Mouse (Mus musculus) limb, embryonic 14.5 days (tissue): ENCODE results near the gene Acot11. TPM values are rescaled to one million over a fixed set of nuclear protein-coding genes. Genes with fewer than 3 reads are reported as not detected.

ENCODE experiments used
- ATAC-seq: fragments of 200-750 bp; cut with Nextera tagmentation; 2 replicates; pipeline ENCODE4 v1.8.0; 2017; ENCODE audit warnings: low read depth, moderate number of reproducible peaks, moderate TSS enrichment; ENCODE audit not compliant: low FRiP score
- DNase-seq: peaks from one replicate; pipeline ENCODE4 v3.0.0-alpha.2; 2015; ENCODE audit warnings: low spot score
- H3K27ac ChIP-seq: fragments of 300-500 bp; sonication (generic); replicated peaks from 2 replicates; pipeline ENCODE4 v1.5.1; 2014; ENCODE audit warnings: low read depth, mild to moderate bottlenecking, low read length, moderate library complexity, mixed read lengths
- H3K27me3 ChIP-seq: fragments of 300-500 bp; sonication (generic); 2 replicates; pipeline ENCODE4 v1.6.1; 2014; ENCODE audit warnings: low read length, mixed read lengths; ENCODE audit not compliant: control insufficient read depth, insufficient read depth
- H3K36me3 ChIP-seq: fragments of 300-500 bp; sonication (generic); 2 replicates; pipeline ENCODE4 v1.6.1; 2014; ENCODE audit warnings: mild to moderate bottlenecking, low read length, moderate library complexity, mixed read lengths; ENCODE audit not compliant: control insufficient read depth, insufficient read depth
- H3K4me1 ChIP-seq: fragments of 300-500 bp; sonication (generic); 2 replicates; pipeline ENCODE4 v1.6.1; 2014; ENCODE audit warnings: antibody characterized with exemption, low read length, mixed read lengths; ENCODE audit not compliant: control insufficient read depth, insufficient read depth
- H3K4me2 ChIP-seq: fragments of 300-500 bp; sonication (generic); replicated peaks from 2 replicates; pipeline ENCODE4 v1.6.1; 2014; ENCODE audit warnings: low read depth, mild to moderate bottlenecking, low read length, moderate library complexity; ENCODE audit not compliant: severe bottlenecking
- H3K4me3 ChIP-seq: fragments of 300-500 bp; sonication (generic); replicated peaks from 2 replicates; pipeline ENCODE4 v1.5.1; 2014; ENCODE audit warnings: low read length
- H3K9ac ChIP-seq: fragments of 300-500 bp; sonication (generic); 2 replicates; pipeline ENCODE4 v1.6.1; 2014; ENCODE audit warnings: mild to moderate bottlenecking, low read depth, low read length, moderate library complexity; ENCODE audit not compliant: severe bottlenecking
- H3K9me3 ChIP-seq: fragments of 300-500 bp; sonication (generic); 2 replicates; pipeline ENCODE4 v1.6.1; 2016; ENCODE audit warnings: low read length; ENCODE audit not compliant: control insufficient read depth
- POLR2A ChIP-seq: fragments of 200-500 bp; IDR thresholded peaks from 2 replicates; pipeline ENCODE4 v1.8.0; 2012; ENCODE audit warnings: inconsistent platforms, mild to moderate bottlenecking, moderate library complexity, borderline replicate concordance; ENCODE audit not compliant: insufficient read depth, insufficient read length; ENCODE audit errors: extremely low read depth
- WGBS: fragments of 180-500 bp; shearing (Covaris S2); extraction: QIAGEN DNeasy Blood & Tissue Kit; methylation state at CpG from one replicate; pipeline ENCODE4 v1.1.7; 2014; 5-methylcytosine and 5-hydroxymethylcytosine counted together
- polyA plus RNA-seq, 2 experiments: library from polyadenylated mRNA; depleted of rRNA in 1 of 2; stranded (reverse) in 1 of 2; unstranded in 1 of 2; fragments of >200 nt; fragmentation: Nextera tagmentation in 1 of 2; extraction: Ambion mirVana in 1 of 2; gene quantifications; 2 replicates each; pipeline versions ENCODE4 v1.2.1 to v1.2.3; 2012 to 2014

Acot11 gene
- polyA plus RNA-seq, 2 experiments = 4.3 to 6.1 TPM

- H3K4me2 ChIP-seq = no peak within 1 kb of the TSS
- H3K9me3 ChIP-seq = no peaks in the 10 kb centered on the region
- DNase-seq (no peak), ATAC-seq (no peak)
- no peak within 1 kb of the TSS for H3K27ac ChIP-seq
- H3K4me3 ChIP-seq = no peak within 1 kb of the TSS
- H3K27me3 ChIP-seq = no peaks in the 10 kb centered on the region
- WGBS = 50% methylated on average over 4 of the region's 4 CpGs
- no peak within 1 kb of the TSS for H3K9ac ChIP-seq
- no peaks in the 10 kb centered on the region for H3K4me1 ChIP-seq
- no peaks in the 10 kb centered on the region for H3K36me3 ChIP-seq
- no peak for TF ChIP-seq POLR2A
Observed at GRCm38 (mm10) chr4:106733636-106734035, 71.2 kb downstream of the Acot11 start, which contains the start of gene Fam151a. TSS of gene Fam151a (plus strand) at chr4:106733889.

GRCm38 (mm10) chr4:106730814-106731213 lies 74.0 kb downstream of the Acot11 start, which contains the start of gene Mroh7:
TSS of gene Mroh7 (minus strand) at chr4:106730925.
- Histone ChIP-seq H3K27ac (no peak within 1 kb of the TSS), H3K27me3 (no peaks in the 10 kb centered on the region), H3K9me3 (no peaks in the 10 kb centered on the region), H3K4me2 (no peak within 1 kb of the TSS), H3K4me1 (no peaks in the 10 kb centered on the region), H3K9ac (no peak within 1 kb of the TSS), H3K36me3 (no peaks in the 10 kb centered on the region), H3K4me3 (no peak within 1 kb of the TSS)
- TF ChIP-seq POLR2A = no peak
- DNase-seq (no peak), ATAC-seq (no peak)
- WGBS = 81% methylated on average over 7 of the region's 7 CpGs

GRCm38 (mm10) chr4:106720631-106721030 lies 84.2 kb downstream of the Acot11 start:
- Histone ChIP-seq H3K27ac (no peak overlapping the region), H3K27me3 (no peaks in the 10 kb centered on the region), H3K9me3 (no peaks in the 10 kb centered on the region), H3K4me3 (no peak overlapping the region), H3K36me3 (no peaks in the 10 kb centered on the region), H3K9ac (no peak overlapping the region), H3K4me1 (no peaks in the 10 kb centered on the region), H3K4me2 (no peak overlapping the region)
- no peak for TF ChIP-seq POLR2A
- WGBS = 77% methylated on average over 4 of the region's 4 CpGs
- DNase-seq = no peak
- no peak for ATAC-seq

GRCm38 (mm10) chr4:106713622-106714021 lies 91.2 kb downstream of the Acot11 start:
- ATAC-seq (no peak), DNase-seq (no peak)
- no peaks in the 10 kb centered on the region for H3K36me3 ChIP-seq
- no peak overlapping the region for H3K4me2 ChIP-seq
- TF ChIP-seq POLR2A = no peak
- no peaks in the 10 kb centered on the region for H3K9me3 ChIP-seq
- H3K9ac ChIP-seq = no peak overlapping the region
- whole genome bisulfite sequencing = 90% methylated on average over 6 of the region's 6 CpGs
- H3K4me1 ChIP-seq = no peaks in the 10 kb centered on the region
- H3K27ac ChIP-seq = no peak overlapping the region
- H3K4me3 ChIP-seq = no peak overlapping the region
- H3K27me3 ChIP-seq = no peaks in the 10 kb centered on the region; the same call in 1 of the 2 replicates

- Histone ChIP-seq H3K4me1 (no peaks in the 10 kb centered on the region; the same call in 1 of the 2 replicates), H3K4me3 (peak overlapping the region; percentile 9; the same call in 1 of the 2 replicates)
- peak; percentile 62; the same call in 1 of the 2 replicates for ATAC-seq
Observed at GRCm38 (mm10) chr4:106708408-106708807, 96.4 kb downstream of the Acot11 start.

GRCm38 (mm10) chr4:106707957-106708356 lies 96.8 kb downstream of the Acot11 start:
- no peaks in the 10 kb centered on the region for H3K36me3 ChIP-seq
- no peaks in the 10 kb centered on the region; the same call in 1 of the 2 replicates for H3K4me1 ChIP-seq
- no peak for TF ChIP-seq POLR2A
- H3K9me3 ChIP-seq = no peaks in the 10 kb centered on the region
- DNase-seq = no peak
- no peak overlapping the region for H3K27ac ChIP-seq
- H3K4me2 ChIP-seq = peak overlapping the region; percentile 37
- ATAC-seq = 0 out of 2 replicates have a peak, but pooled peaks have one; percentile 9
- H3K9ac ChIP-seq = no peak overlapping the region
- 53% methylated on average over 5 of the region's 5 CpGs for WGBS
- no peaks in the 10 kb centered on the region for H3K27me3 ChIP-seq
- peak overlapping the region; percentile 9; the same call in 1 of the 2 replicates for H3K4me3 ChIP-seq

More at GRCm38 (mm10) chr4:106708408-106708807, 96.4 kb downstream of the Acot11 start:
- WGBS = 0% methylated on average over 8 of the region's 8 CpGs
- Histone ChIP-seq H3K27me3 (no peaks in the 10 kb centered on the region), H3K27ac (no peak overlapping the region), H3K4me2 (peak overlapping the region; percentile 37), H3K9me3 (no peaks in the 10 kb centered on the region), H3K36me3 (no peaks in the 10 kb centered on the region), H3K9ac (no peak overlapping the region)
- TF ChIP-seq POLR2A = no peak
- DNase-seq = peak; percentile 74
